Comparison of ENCODE assay signal across 8 mouse cellular contexts in the genomic region with DNA sequence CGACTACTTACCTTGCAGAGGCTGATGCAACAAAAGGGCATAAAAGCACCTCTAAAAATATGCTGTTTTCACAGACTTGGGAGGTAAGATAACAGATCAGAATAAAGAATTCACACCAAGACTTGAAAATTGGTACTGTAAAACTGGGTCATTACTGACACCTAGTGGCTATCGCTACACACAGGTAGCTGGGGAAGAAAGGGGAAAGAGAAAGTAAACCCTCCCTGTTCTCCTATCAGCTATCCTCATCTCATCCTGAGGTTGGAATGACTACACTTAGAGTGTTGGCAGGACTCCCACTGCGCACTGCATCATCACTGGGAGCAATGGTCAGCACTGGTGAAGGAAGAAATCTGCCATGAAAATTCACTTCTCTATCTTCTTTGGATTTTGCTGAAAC. TPM values are rescaled to one million over a fixed set of nuclear protein-coding genes. Genes with fewer than 3 reads are reported as not detected.
DNase-seq lines count a peak whose midpoint lies in the region; ATAC-seq and TF ChIP-seq lines count a peak whose summit lies in the region.

No protein-coding gene starts in this region.

- H3K9me3 ChIP-seq in stomach, postnatal 0 days (ENCODE audit: control insufficient read depth, low read length): no peaks in the 10 kb centered on the region

- no peaks in the 10 kb centered on the region for H3K36me3 ChIP-seq in stomach, postnatal 0 days (ENCODE audit: control insufficient read depth, insufficient read depth, low read length)

- TF ChIP-seq EP300 in stomach, postnatal 0 days (optimal IDR thresholded peaks at IDR 0.05): no peak

- no peak overlapping the region for H3K4me3 ChIP-seq in stomach, postnatal 0 days (ENCODE audit: low read depth, low read length)

- ATAC-seq in megakaryocyte, adult 5-6 weeks (ENCODE audit: poor library complexity, severe bottlenecking): peak; percentile 94
- ATAC-seq in stomach, postnatal 0 days (ENCODE audit: low FRiP score, low TSS enrichment): peak; percentile 76; the same call in 1 of the 2 replicates

- no peak overlapping the region for H3K27ac ChIP-seq in stomach, postnatal 0 days (replicated peaks)

- H3K9ac ChIP-seq in stomach, postnatal 0 days (ENCODE audit: low read length): no peak overlapping the region

- peak; percentile 91 for TF ChIP-seq CTCF in stomach, postnatal 0 days (IDR thresholded peaks at IDR 0.05; ENCODE audit: low read depth)

- no peaks in the 10 kb centered on the region for H3K4me1 ChIP-seq in stomach, postnatal 0 days (replicated peaks; ENCODE audit: control insufficient read depth, insufficient read depth)

- DNase-seq in adrenal gland, adult (ENCODE audit: inconsistent age in 2 of 2, low spot score in 1 of 2): peak; percentile 35 to 82
- DNase-seq in adrenal gland, postnatal 4 days (ENCODE audit: low spot score in 2 of 2): no peak
- peak; percentile 22 to 38 for DNase-seq in spleen, postnatal 36 days (ENCODE audit: low spot score in 2 of 2)
- DNase-seq in spleen, adult 12 weeks (ENCODE audit: low spot score): no peak
- peak; percentile 63 for DNase-seq in embryo, embryonic 11 days
- DNase-seq in kidney, adult 18-20 months: peak; percentile 26
- DNase-seq in stomach, postnatal 0 days (ENCODE audit: low spot score): peak; percentile 23

- H3K27me3 ChIP-seq in stomach, postnatal 0 days (ENCODE audit: control insufficient read depth, insufficient read depth, low read length): no peaks in the 10 kb centered on the region

- H3K4me2 ChIP-seq in stomach, postnatal 0 days (replicated peaks; ENCODE audit: low read depth): no peak overlapping the region

- 30% methylated on average over 3 of the region's 3 CpGs for WGBS in stomach, postnatal 0 days

RNA-seq across cellular contexts. Expression of gene Crybg3, which starts 16.4 kb away (rescaled TPM):
- total RNA-seq in adrenal gland, postnatal 4 days (2021): 10 to 100 TPM; 14.4 to 18.0 TPM
- 29.8 and 43.1 TPM in 2 replicates for total RNA-seq in megakaryocyte, adult 5-6 weeks (2015)
- total RNA-seq in megakaryocyte, adult 5-6 weeks (2017): 56.3 and 59.4 TPM in 2 replicates
- polyA plus RNA-seq in stomach, postnatal 0 days (2015; fragmentation: Nextera tagmentation; extraction: Ambion mirVana): 6.3 and 7.3 TPM in 2 replicates

RNA-seq across cellular contexts. Expression of gene Arl6, which starts 22.0 kb away (rescaled TPM):
- 10 to 100 TPM; 11.1 to 14.0 TPM for total RNA-seq in adrenal gland, postnatal 4 days (2021)
- 2.1 and 3.2 TPM in 2 replicates for total RNA-seq in megakaryocyte, adult 5-6 weeks (2015)
- total RNA-seq in megakaryocyte, adult 5-6 weeks (2017): 2.9 and 6.7 TPM in 2 replicates
- 17.8 and 18.2 TPM in 2 replicates for polyA plus RNA-seq in stomach, postnatal 0 days (2015; fragmentation: Nextera tagmentation; extraction: Ambion mirVana)

Comparison
In these comparisons a context has a peak if more than half of its experiments do, and no peak if none do; other contexts are left out.
1. DNase-seq: peak in adrenal gland, adult (2 of 2), spleen, postnatal 36 days (2 of 2), embryo, embryonic 11 days (single experiment), kidney, adult 18-20 months (single experiment) and stomach, postnatal 0 days (single experiment); none in adrenal gland, postnatal 4 days (0 of 2) and spleen, adult 12 weeks (single experiment).